16 mouse cellular contexts compared by ENCODE assay signal in the genomic region with DNA sequence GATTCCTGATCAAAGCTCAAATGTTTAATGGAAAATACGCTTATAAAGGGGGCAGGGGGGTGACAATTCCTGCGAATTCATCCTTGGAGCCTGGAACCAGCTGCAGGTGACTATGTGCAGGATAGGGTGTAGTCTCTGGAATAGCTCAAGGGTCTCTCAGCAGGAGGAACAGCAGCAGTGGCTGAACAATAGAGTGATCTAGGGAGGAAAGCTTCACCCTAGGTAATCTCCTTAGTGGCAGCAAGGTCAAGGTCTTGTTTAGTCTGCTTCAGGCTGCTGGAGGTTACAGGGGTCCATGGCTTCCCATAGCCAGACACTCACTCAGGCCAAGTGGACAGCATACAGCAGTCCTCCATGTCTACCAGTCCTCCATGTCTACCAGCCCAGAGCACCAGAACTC.
"Had no signal": no experiment of that assay in that cellular context is flagged by ENCODE, and none has a peak within 500 bp of the region (broad histone marks: within the 10 kb centered on the region; RNA-seq: fewer than 3 reads in every experiment).

No protein-coding gene starts in this region.

- H3K36me3 ChIP-seq: neural tube, embryonic 13.5 days; neural tube, embryonic 15.5 days; stomach, embryonic 15.5 days had no signal

- H3K27me3 ChIP-seq: neural tube, embryonic 13.5 days; neural tube, embryonic 15.5 days; stomach, embryonic 15.5 days had no signal

- H3K4me2 ChIP-seq: neural tube, embryonic 13.5 days; neural tube, embryonic 15.5 days; stomach, embryonic 15.5 days had no signal

- H3K27ac ChIP-seq: neural tube, embryonic 13.5 days; neural tube, embryonic 15.5 days; stomach, embryonic 15.5 days; stomach, postnatal 0 days had no signal

- DNase-seq: retina, postnatal 1 day; right cerebral cortex, adult 18-20 months; right cerebral cortex, postnatal 14 days; right cerebral cortex, postnatal 25 days; right cerebral cortex, postnatal 4 days; spleen, adult 18-20 months; thymus, adult 18-20 months; thymus, adult 2 months; thymus, postnatal 14 days; thymus, postnatal 25 days; thymus, postnatal 36 days; thymus, postnatal 4 days had no signal

- H3K4me3 ChIP-seq: neural tube, embryonic 13.5 days; neural tube, embryonic 15.5 days; stomach, embryonic 15.5 days had no signal

- H3K9me3 ChIP-seq: neural tube, embryonic 13.5 days; neural tube, embryonic 15.5 days; stomach, embryonic 15.5 days had no signal

- H3K9ac ChIP-seq: neural tube, embryonic 13.5 days; neural tube, embryonic 15.5 days; stomach, embryonic 15.5 days had no signal

- H3K4me1 ChIP-seq: neural tube, embryonic 13.5 days; neural tube, embryonic 15.5 days; stomach, embryonic 15.5 days had no signal
